Mouse (Mus musculus) hindbrain, embryonic 10.5 days (tissue): ENCODE data around the gene Slc2a3. TPM values are rescaled to one million over a fixed set of nuclear protein-coding genes. Genes with fewer than 3 reads are reported as not detected.
"Not testable (repeated sequence)": the region's sequence is repeated elsewhere in the genome, so short reads cannot be mapped to it uniquely, and the experiment has no call there.

Source experiments
- DNase-seq: peaks from one replicate; pipeline ENCODE4 v3.0.0-alpha.2; 2017; ENCODE audit warnings: low spot score
- H3K27ac ChIP-seq: fragments of 300-500 bp; sonication (generic); 2 replicates; pipeline ENCODE4 v1.5.1; 2016; ENCODE audit warnings: mild to moderate bottlenecking, moderate library complexity
- H3K27me3 ChIP-seq: fragments of 300-500 bp; sonication (generic); 2 replicates; pipeline ENCODE4 v1.6.1; 2016; ENCODE audit warnings: mild to moderate bottlenecking; ENCODE audit not compliant: poor library complexity, insufficient read depth, severe bottlenecking
- H3K36me3 ChIP-seq: fragments of 300-500 bp; sonication (generic); 2 replicates; pipeline ENCODE4 v1.6.1; 2016; ENCODE audit warnings: mild to moderate bottlenecking, moderate library complexity
- H3K4me1 ChIP-seq: fragments of 300-500 bp; sonication (generic); replicated peaks from 2 replicates; pipeline ENCODE4 v1.6.1; 2016; ENCODE audit warnings: mild to moderate bottlenecking
- H3K4me3 ChIP-seq: fragments of 300-500 bp; sonication (generic); 2 replicates; pipeline ENCODE4 v1.5.1; 2016; ENCODE audit warnings: mild to moderate bottlenecking, moderate library complexity
- H3K9me3 ChIP-seq: fragments of 300-500 bp; sonication (generic); 2 replicates; pipeline ENCODE4 v1.6.1; 2016; ENCODE audit warnings: mild to moderate bottlenecking, moderate library complexity
- WGBS: fragments of 180-500 bp; shearing (Covaris S2); methylation state at CpG from one replicate; pipeline ENCODE4 v1.1.7; 2016; 5-methylcytosine and 5-hydroxymethylcytosine counted together
- polyA plus RNA-seq: library from polyadenylated mRNA; unstranded; fragments of >200 nt; fragmentation: Nextera tagmentation; extraction: Ambion mirVana; gene quantifications from 2 replicates; pipeline ENCODE4 v1.2.1, GENCODE M21; 2016

The Slc2a3 gene
- polyA plus RNA-seq, 1 experiment from 2014 or later = 38.5 TPM

- WGBS = 14% methylated on average over 10 of the region's 10 CpGs
- DNase-seq = no peak
- H3K9me3 ChIP-seq = no peaks in the 10 kb centered on the region
Observed at GRCm38 (mm10) chr6:122744505-122745249, 56.8 kb downstream of the Slc2a3 start.

GRCm38 (mm10) chr6:122743353-122743752 is 58.1 kb downstream of the Slc2a3 start:
- H3K36me3 ChIP-seq = no peaks in the 10 kb centered on the region
- 15% methylated on average over 11 of the region's 11 CpGs for WGBS
- no peak overlapping the region for H3K27ac ChIP-seq
- no peak for DNase-seq
- peaks cover 51% of the 10 kb centered on the region for H3K27me3 ChIP-seq
- peaks cover 30% of the 10 kb centered on the region for H3K4me1 ChIP-seq
- no peaks in the 10 kb centered on the region for H3K9me3 ChIP-seq
- H3K4me3 ChIP-seq = no peak overlapping the region

More at GRCm38 (mm10) chr6:122744505-122745249, 56.8 kb downstream of the Slc2a3 start:
- Histone ChIP-seq H3K27me3 (peaks cover 51% of the 10 kb centered on the region), H3K4me3 (no peak overlapping the region), H3K4me1 (peaks cover 29% of the 10 kb centered on the region), H3K36me3 (no peaks in the 10 kb centered on the region), H3K27ac (no peak overlapping the region)

- Histone ChIP-seq H3K27ac (peak overlapping the region; percentile 67; the same call in 1 of the 2 replicates), H3K9me3 (no peaks in the 10 kb centered on the region), H3K27me3 (peaks cover 51% of the 10 kb centered on the region), H3K4me1 (peaks cover 30% of the 10 kb centered on the region), H3K36me3 (peaks cover under 1% of the 10 kb centered on the region; the same call in 1 of the 2 replicates), H3K4me3 (peak overlapping the region; percentile 60)
- WGBS = 1% methylated on average over 23 of the region's 23 CpGs
- DNase-seq = peak; percentile 51
Observed at GRCm38 (mm10) chr6:122742228-122742899, 59.1 kb downstream of the Slc2a3 start.

GRCm38 (mm10) chr6:122741460-122742227 is 59.8 kb downstream of the Slc2a3 start:
- peak overlapping the region; percentile 60 for H3K4me3 ChIP-seq
- peaks cover 6% of the 10 kb centered on the region; the same call in 1 of the 2 replicates for H3K36me3 ChIP-seq
- H3K9me3 ChIP-seq = no peaks in the 10 kb centered on the region
- peak overlapping the region; percentile 67; the same call in 1 of the 2 replicates for H3K27ac ChIP-seq
- 2% methylated on average over 25 of the region's 25 CpGs for WGBS
- H3K27me3 ChIP-seq = peaks cover 51% of the 10 kb centered on the region
- peaks cover 30% of the 10 kb centered on the region for H3K4me1 ChIP-seq
- peak; percentile 51 for DNase-seq

GRCm38 (mm10) chr6:122739952-122740351 is 61.5 kb downstream of the Slc2a3 start:
- Histone ChIP-seq H3K4me1 (peaks cover 29% of the 10 kb centered on the region), H3K4me3 (no peak overlapping the region)
- WGBS = 13% methylated on average over 8 of the region's 8 CpGs

GRCm38 (mm10) chr6:122719942-122720341 is 81.5 kb downstream of the Slc2a3 start:
- H3K9me3 ChIP-seq = no peaks in the 10 kb centered on the region
- no peaks in the 10 kb centered on the region for H3K36me3 ChIP-seq
- H3K27ac ChIP-seq = no peak overlapping the region
- peak; percentile 62 for DNase-seq
- WGBS = 33% methylated on average over 2 of the region's 2 CpGs
- no peaks in the 10 kb centered on the region for H3K27me3 ChIP-seq
- H3K4me1 ChIP-seq = peaks cover 12% of the 10 kb centered on the region
- no peak overlapping the region for H3K4me3 ChIP-seq

More at GRCm38 (mm10) chr6:122739952-122740351, 61.5 kb downstream of the Slc2a3 start:
- DNase-seq = peak; percentile 74
- H3K36me3 ChIP-seq = peaks cover 9% of the 10 kb centered on the region; the same call in 1 of the 2 replicates
- H3K27me3 ChIP-seq = peaks cover 41% of the 10 kb centered on the region
- H3K9me3 ChIP-seq = no peaks in the 10 kb centered on the region
- no peak overlapping the region for H3K27ac ChIP-seq

- not testable (repeated sequence) for DNase-seq
Observed at GRCm38 (mm10) chr6:122718224-122718623, 83.2 kb downstream of the Slc2a3 start.

GRCm38 (mm10) chr6:122715886-122716285 is 85.6 kb downstream of the Slc2a3 start:
- H3K4me1 ChIP-seq = peaks cover 12% of the 10 kb centered on the region

More at GRCm38 (mm10) chr6:122718224-122718623, 83.2 kb downstream of the Slc2a3 start:
- H3K27ac ChIP-seq, H3K4me3 ChIP-seq, H3K27me3 ChIP-seq, H3K9me3 ChIP-seq, H3K36me3 ChIP-seq: not testable (repeated sequence)
- peaks cover 12% of the 10 kb centered on the region for H3K4me1 ChIP-seq
- 90% methylated on average over 1 of the region's 1 CpGs for WGBS

GRCm38 (mm10) chr6:122714707-122715365 is 86.6 kb downstream of the Slc2a3 start:
- WGBS = 59% methylated on average over 7 of the region's 7 CpGs
- no peak for DNase-seq

More at GRCm38 (mm10) chr6:122715886-122716285, 85.6 kb downstream of the Slc2a3 start:
- Histone ChIP-seq H3K36me3 (no peaks in the 10 kb centered on the region), H3K27ac (peak overlapping the region; percentile 53; the same call in 1 of the 2 replicates), H3K27me3 (no peaks in the 10 kb centered on the region), H3K9me3 (no peaks in the 10 kb centered on the region), H3K4me3 (no peak overlapping the region)
- DNase-seq = peak; percentile 18
- WGBS = 4% methylated on average over 4 of the region's 4 CpGs

GRCm38 (mm10) chr6:122713116-122713515 is 88.3 kb downstream of the Slc2a3 start:
- not testable (repeated sequence) for H3K27ac ChIP-seq, DNase-seq, H3K36me3 ChIP-seq, H3K27me3 ChIP-seq, H3K9me3 ChIP-seq, H3K4me3 ChIP-seq
- WGBS = 94% methylated on average over 7 of the region's 7 CpGs
- peaks cover 12% of the 10 kb centered on the region for H3K4me1 ChIP-seq

More at GRCm38 (mm10) chr6:122714707-122715365, 86.6 kb downstream of the Slc2a3 start:
- Histone ChIP-seq H3K27ac (no peak overlapping the region), H3K9me3 (no peaks in the 10 kb centered on the region), H3K4me1 (peaks cover 12% of the 10 kb centered on the region), H3K4me3 (no peak overlapping the region), H3K27me3 (no peaks in the 10 kb centered on the region), H3K36me3 (no peaks in the 10 kb centered on the region)

GRCm38 (mm10) chr6:122711455-122711854 is 90.0 kb downstream of the Slc2a3 start:
- Histone ChIP-seq H3K27ac (no peak overlapping the region), H3K4me3 (no peak overlapping the region), H3K4me1 (peaks cover 12% of the 10 kb centered on the region), H3K9me3 (no peaks in the 10 kb centered on the region), H3K36me3 (no peaks in the 10 kb centered on the region), H3K27me3 (peaks cover 21% of the 10 kb centered on the region)
- no peak for DNase-seq
- WGBS = 95% methylated on average over 2 of the region's 2 CpGs

- Histone ChIP-seq H3K4me1 (no peaks in the 10 kb centered on the region; the same call in 1 of the 2 replicates), H3K27me3 (peaks cover 30% of the 10 kb centered on the region), H3K4me3 (no peak overlapping the region), H3K36me3 (no peaks in the 10 kb centered on the region), H3K27ac (no peak overlapping the region), H3K9me3 (no peaks in the 10 kb centered on the region)
- 78% methylated on average over 4 of the region's 4 CpGs for WGBS
- no peak for DNase-seq
Observed at GRCm38 (mm10) chr6:122708826-122709225, 92.6 kb downstream of the Slc2a3 start.
